Mouse (Mus musculus): ENCODE results near the gene Ovol3. TPM values are rescaled to one million over a fixed set of nuclear protein-coding genes. Genes with fewer than 3 reads are reported as not detected.

Ovol3 gene
- polyA plus RNA-seq, 1 experiment from 2014 or later = not detected

- no peak overlapping the region for H3K4me3 ChIP-seq (ENCODE audit: low read depth, low read length)
- no peak overlapping the region for H3K27ac ChIP-seq (ENCODE audit: low read depth, low read length)
- no peaks in the 10 kb centered on the region for H3K27me3 ChIP-seq (ENCODE audit: control insufficient read depth, insufficient read depth, low read length)
- H3K9ac ChIP-seq (ENCODE audit: low read depth, low read length) = 0 out of 2 replicates have a peak overlapping the region, but pooled peaks have one; percentile 16
- H3K9me3 ChIP-seq (replicated peaks; ENCODE audit: control insufficient read depth, low read length) = no peaks in the 10 kb centered on the region
- H3K36me3 ChIP-seq (ENCODE audit: control insufficient read depth, insufficient read depth, low read length) = peaks cover 10% of the 10 kb centered on the region
- 61% methylated on average over 6 of the region's 6 CpGs for WGBS (ENCODE audit: insufficient replicate concordance)
- peaks cover 14% of the 10 kb centered on the region for H3K4me1 ChIP-seq (ENCODE audit: control insufficient read depth, insufficient read depth, low read length)
- no peak for ATAC-seq (replicated peaks; ENCODE audit: insufficient number of reproducible peaks, low FRiP score, low TSS enrichment)
- peak overlapping the region; percentile 73 for H3K4me2 ChIP-seq
Observed at GRCm38 (mm10) chr7:30195461-30195860, 40.1 kb downstream of the Ovol3 start.

GRCm38 (mm10) chr7:30194884-30195283 lies 40.6 kb downstream of the Ovol3 start:
- Histone ChIP-seq H3K9ac (ENCODE audit: low read depth, low read length) (peak overlapping the region; percentile 91), H3K4me3 (ENCODE audit: low read depth, low read length) (peak overlapping the region; percentile 85), H3K27ac (ENCODE audit: low read depth, low read length) (peak overlapping the region; percentile 89), H3K4me2 (peak overlapping the region; percentile 73), H3K4me1 (ENCODE audit: control insufficient read depth, insufficient read depth, low read length) (peaks cover 14% of the 10 kb centered on the region), H3K27me3 (ENCODE audit: control insufficient read depth, insufficient read depth, low read length) (no peaks in the 10 kb centered on the region), H3K36me3 (ENCODE audit: control insufficient read depth, insufficient read depth, low read length) (peaks cover 13% of the 10 kb centered on the region), H3K9me3 (replicated peaks; ENCODE audit: control insufficient read depth, low read length) (no peaks in the 10 kb centered on the region)
- under 1% methylated on average over 28 of the region's 28 CpGs for WGBS (ENCODE audit: insufficient replicate concordance)
- ATAC-seq (replicated peaks; ENCODE audit: insufficient number of reproducible peaks, low FRiP score, low TSS enrichment) = peak; percentile 86

- Histone ChIP-seq H3K27me3 (ENCODE audit: control insufficient read depth, insufficient read depth, low read length) (no peaks in the 10 kb centered on the region), H3K9me3 (replicated peaks; ENCODE audit: control insufficient read depth, low read length) (no peaks in the 10 kb centered on the region), H3K4me3 (ENCODE audit: low read depth, low read length) (peak overlapping the region; percentile 85), H3K4me2 (peak overlapping the region; percentile 73), H3K4me1 (ENCODE audit: control insufficient read depth, insufficient read depth, low read length) (peaks cover 14% of the 10 kb centered on the region), H3K9ac (ENCODE audit: low read depth, low read length) (peak overlapping the region; percentile 91), H3K36me3 (ENCODE audit: control insufficient read depth, insufficient read depth, low read length) (peaks cover 13% of the 10 kb centered on the region), H3K27ac (ENCODE audit: low read depth, low read length) (peak overlapping the region; percentile 89)
- peak; percentile 33 for ATAC-seq (replicated peaks; ENCODE audit: insufficient number of reproducible peaks, low FRiP score, low TSS enrichment)
- under 1% methylated on average over 26 of the region's 26 CpGs for WGBS (ENCODE audit: insufficient replicate concordance)
Observed at GRCm38 (mm10) chr7:30194101-30194831, 41.3 kb downstream of the Ovol3 start.

- peak; percentile 62 for ATAC-seq (replicated peaks; ENCODE audit: insufficient number of reproducible peaks, low FRiP score, low TSS enrichment)
- Histone ChIP-seq H3K9me3 (replicated peaks; ENCODE audit: control insufficient read depth, low read length) (no peaks in the 10 kb centered on the region), H3K27ac (ENCODE audit: low read depth, low read length) (peak overlapping the region; percentile 89), H3K9ac (ENCODE audit: low read depth, low read length) (peak overlapping the region; percentile 91), H3K4me1 (ENCODE audit: control insufficient read depth, insufficient read depth, low read length) (peaks cover 14% of the 10 kb centered on the region), H3K27me3 (ENCODE audit: control insufficient read depth, insufficient read depth, low read length) (no peaks in the 10 kb centered on the region), H3K4me2 (peak overlapping the region; percentile 73), H3K4me3 (ENCODE audit: low read depth, low read length) (peak overlapping the region; percentile 85), H3K36me3 (ENCODE audit: control insufficient read depth, insufficient read depth, low read length) (peaks cover 19% of the 10 kb centered on the region)
- WGBS (ENCODE audit: insufficient replicate concordance) = under 1% methylated on average over 26 of the region's 26 CpGs
Observed at GRCm38 (mm10) chr7:30193581-30194100, 41.9 kb downstream of the Ovol3 start.

GRCm38 (mm10) chr7:30193013-30193412 lies 42.5 kb downstream of the Ovol3 start:
- peaks cover 13% of the 10 kb centered on the region for H3K4me1 ChIP-seq (ENCODE audit: control insufficient read depth, insufficient read depth, low read length)
- ATAC-seq (replicated peaks; ENCODE audit: insufficient number of reproducible peaks, low FRiP score, low TSS enrichment) = no peak
- peak overlapping the region; percentile 91 for H3K9ac ChIP-seq (ENCODE audit: low read depth, low read length)
- 25% methylated on average over 8 of the region's 9 CpGs for WGBS (ENCODE audit: insufficient replicate concordance)
- H3K9me3 ChIP-seq (replicated peaks; ENCODE audit: control insufficient read depth, low read length) = no peaks in the 10 kb centered on the region
- H3K36me3 ChIP-seq (ENCODE audit: control insufficient read depth, insufficient read depth, low read length) = peaks cover 25% of the 10 kb centered on the region
- peak overlapping the region; percentile 73 for H3K4me2 ChIP-seq
- no peak overlapping the region for H3K27ac ChIP-seq (ENCODE audit: low read depth, low read length)
- H3K4me3 ChIP-seq (ENCODE audit: low read depth, low read length) = peak overlapping the region; percentile 85
- H3K27me3 ChIP-seq (ENCODE audit: control insufficient read depth, insufficient read depth, low read length) = no peaks in the 10 kb centered on the region

GRCm38 (mm10) chr7:30192088-30192487 lies 43.4 kb downstream of the Ovol3 start:
- ATAC-seq (replicated peaks; ENCODE audit: insufficient number of reproducible peaks, low FRiP score, low TSS enrichment) = no peak
- WGBS (ENCODE audit: insufficient replicate concordance) = 85% methylated on average over 12 of the region's 12 CpGs
- Histone ChIP-seq H3K9me3 (replicated peaks; ENCODE audit: control insufficient read depth, low read length) (no peaks in the 10 kb centered on the region), H3K4me2 (no peak overlapping the region), H3K27me3 (ENCODE audit: control insufficient read depth, insufficient read depth, low read length) (no peaks in the 10 kb centered on the region), H3K4me3 (ENCODE audit: low read depth, low read length) (no peak overlapping the region), H3K27ac (ENCODE audit: low read depth, low read length) (no peak overlapping the region), H3K9ac (ENCODE audit: low read depth, low read length) (no peak overlapping the region), H3K36me3 (ENCODE audit: control insufficient read depth, insufficient read depth, low read length) (peaks cover 32% of the 10 kb centered on the region), H3K4me1 (ENCODE audit: control insufficient read depth, insufficient read depth, low read length) (peaks cover 11% of the 10 kb centered on the region)

GRCm38 (mm10) chr7:30189116-30189491 lies 46.4 kb downstream of the Ovol3 start:
- no peak overlapping the region for H3K27ac ChIP-seq (ENCODE audit: low read depth, low read length)
- ATAC-seq (replicated peaks; ENCODE audit: insufficient number of reproducible peaks, low FRiP score, low TSS enrichment) = no peak
- H3K4me1 ChIP-seq (ENCODE audit: control insufficient read depth, insufficient read depth, low read length) = peaks cover 18% of the 10 kb centered on the region
- 80% methylated on average over 4 of the region's 4 CpGs for WGBS (ENCODE audit: insufficient replicate concordance)
- H3K4me3 ChIP-seq (ENCODE audit: low read depth, low read length) = no peak overlapping the region
- H3K9ac ChIP-seq (ENCODE audit: low read depth, low read length) = no peak overlapping the region
- H3K27me3 ChIP-seq (ENCODE audit: control insufficient read depth, insufficient read depth, low read length) = no peaks in the 10 kb centered on the region
- H3K36me3 ChIP-seq (ENCODE audit: control insufficient read depth, insufficient read depth, low read length) = peaks cover 41% of the 10 kb centered on the region
- H3K4me2 ChIP-seq = no peak overlapping the region
- H3K9me3 ChIP-seq (replicated peaks; ENCODE audit: control insufficient read depth, low read length) = no peaks in the 10 kb centered on the region

GRCm38 (mm10) chr7:30188344-30189115 lies 47.0 kb downstream of the Ovol3 start:
- H3K27me3 ChIP-seq (ENCODE audit: control insufficient read depth, insufficient read depth, low read length) = no peaks in the 10 kb centered on the region
- ATAC-seq (replicated peaks; ENCODE audit: insufficient number of reproducible peaks, low FRiP score, low TSS enrichment) = no peak
- peaks cover 41% of the 10 kb centered on the region for H3K36me3 ChIP-seq (ENCODE audit: control insufficient read depth, insufficient read depth, low read length)
- no peak overlapping the region for H3K4me2 ChIP-seq
- no peak overlapping the region for H3K4me3 ChIP-seq (ENCODE audit: low read depth, low read length)
- no peak overlapping the region for H3K9ac ChIP-seq (ENCODE audit: low read depth, low read length)
- peaks cover 21% of the 10 kb centered on the region for H3K4me1 ChIP-seq (ENCODE audit: control insufficient read depth, insufficient read depth, low read length)
- no peaks in the 10 kb centered on the region for H3K9me3 ChIP-seq (replicated peaks; ENCODE audit: control insufficient read depth, low read length)
- no peak overlapping the region for H3K27ac ChIP-seq (ENCODE audit: low read depth, low read length)
- WGBS (ENCODE audit: insufficient replicate concordance) = 78% methylated on average over 12 of the region's 12 CpGs
